Mouse (Mus musculus) c-Kit-positive CD71-positive TER-119-negative erythroid progenitor cells, embryonic 14.5 days (primary cell): ENCODE measurements around the gene Cdk15.
A peak's percentile ranks its signal among the peaks of the same experiment; 100 is the strongest.

Source experiments
- DNase-seq: peaks from one replicate; pipeline ENCODE4 v3.0.0-alpha.2; 2013; ENCODE audit warnings: low read depth

Gene Cdk15

GRCm38 (mm10) chr1:59326854-59327395, 70.2 kb downstream of the Cdk15 start:
- no peak for DNase-seq

DNA sequence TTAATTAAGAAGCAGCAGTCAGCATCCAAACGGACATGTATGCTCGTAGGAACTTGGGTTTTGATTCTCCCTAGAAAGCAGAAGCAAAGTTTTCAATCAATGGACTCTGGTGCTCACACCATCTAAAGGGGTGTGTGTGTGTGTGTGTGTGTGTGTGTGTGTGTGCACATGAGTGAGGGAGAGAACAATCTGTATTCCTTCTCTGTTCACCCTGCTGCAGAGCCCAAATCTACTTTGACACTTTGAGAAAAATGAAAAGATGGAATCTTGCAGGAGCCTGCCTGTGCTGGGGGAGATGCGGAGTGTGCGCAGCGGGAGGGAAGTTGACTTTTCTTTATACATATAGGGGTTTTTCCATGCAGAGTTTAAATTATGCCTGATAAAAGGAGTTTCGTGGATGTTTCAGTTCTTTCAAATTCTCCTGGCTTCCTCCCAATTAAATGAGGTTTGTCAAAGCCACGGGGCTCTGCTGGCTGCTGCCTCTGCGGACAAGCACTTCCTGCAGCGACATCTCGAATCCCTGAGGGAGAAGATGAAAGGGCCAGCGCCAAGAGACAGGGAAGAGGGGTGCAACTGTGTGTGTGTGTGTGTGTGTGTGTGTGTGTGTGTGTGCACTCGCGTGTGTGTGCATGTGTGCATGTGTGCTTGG, 76.2 kb downstream of the Cdk15 start:
- DNase-seq = no peak

- no peak for DNase-seq
Observed at GRCm38 (mm10) chr1:59333386-59333759, 76.7 kb downstream of the Cdk15 start.

GRCm38 (mm10) chr1:59333860-59334561, 77.3 kb downstream of the Cdk15 start:
- DNase-seq = no peak

DNA sequence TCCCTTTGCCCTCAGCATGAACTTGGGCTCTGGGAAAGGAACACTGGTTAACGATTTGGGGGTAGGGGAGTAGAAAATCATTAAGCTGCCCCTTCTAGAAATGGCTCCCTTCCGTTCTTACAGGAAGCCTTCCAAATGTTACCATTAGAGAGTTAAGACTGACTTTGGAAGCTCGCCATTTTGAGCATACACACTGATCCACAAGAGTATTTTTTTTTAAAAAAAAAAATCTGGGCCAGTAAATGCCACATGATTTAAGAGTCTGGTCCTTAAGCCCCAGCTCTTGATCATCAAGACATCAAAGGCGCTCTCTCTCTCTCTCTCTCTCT, 77.8 kb downstream of the Cdk15 start:
- DNase-seq = no peak

GRCm38 (mm10) chr1:59336256-59336655, 79.5 kb downstream of the Cdk15 start:
- no peak for DNase-seq

DNA sequence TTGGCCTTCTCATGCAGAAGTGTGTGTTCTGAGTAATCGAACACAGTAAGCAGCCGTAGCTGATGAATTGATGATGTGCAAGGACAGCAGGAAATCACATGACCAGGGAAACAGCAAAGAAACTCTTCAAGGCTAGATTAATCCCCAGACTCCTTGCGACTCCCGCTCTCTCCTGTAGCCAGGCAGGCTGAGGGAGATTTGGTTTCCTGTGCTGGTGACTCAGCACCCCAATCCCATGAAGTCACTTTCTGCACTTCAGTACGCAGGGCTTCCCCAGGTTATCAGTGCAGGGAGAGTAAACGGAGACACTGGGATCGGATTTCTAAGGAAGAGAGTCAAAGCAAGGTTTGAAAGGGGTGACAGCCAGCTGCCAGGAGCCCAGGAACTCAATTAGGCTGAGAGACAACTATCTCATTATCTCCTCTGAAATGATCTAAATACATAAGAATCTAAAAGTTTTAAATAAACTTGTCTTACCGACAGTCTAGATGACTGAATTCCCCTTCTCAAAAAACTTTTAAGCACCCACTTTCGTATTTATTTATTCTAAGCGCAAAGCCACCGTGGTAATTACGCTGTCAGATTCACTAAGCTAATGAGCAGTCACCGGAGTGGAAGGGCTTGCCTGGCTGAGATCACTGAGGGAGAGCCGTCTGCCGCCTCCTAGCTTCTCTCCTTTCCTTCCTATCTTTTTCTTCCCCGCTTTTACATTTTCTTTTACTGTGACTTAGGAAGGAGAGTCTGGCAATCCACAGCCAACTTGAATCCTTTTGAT, 84.3 kb downstream of the Cdk15 start:
- DNase-seq = no peak

GRCm38 (mm10) chr1:59341697-59342096, 85.0 kb downstream of the Cdk15 start:
- DNase-seq = no peak

DNA sequence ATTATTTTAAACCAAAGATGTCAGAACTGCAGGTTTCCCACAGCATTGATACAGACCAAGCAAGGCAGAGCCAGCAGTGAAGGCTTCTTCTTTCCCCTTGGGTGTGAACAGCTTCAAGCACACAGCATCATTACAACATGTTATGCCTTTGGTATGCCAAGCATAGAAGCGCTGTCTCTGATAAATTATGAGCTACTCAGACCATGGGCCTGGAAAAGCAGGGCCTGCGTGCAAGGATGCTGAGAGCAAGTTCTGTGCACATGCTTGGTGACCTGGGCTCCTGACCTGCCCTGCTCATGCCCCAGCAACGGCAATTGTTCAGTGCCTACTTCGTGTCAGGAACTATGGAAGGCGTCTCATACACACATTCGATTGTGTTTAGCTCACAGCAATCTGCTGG, 85.4 kb downstream of the Cdk15 start:
- DNase-seq = no peak

- DNase-seq = no peak
Observed at GRCm38 (mm10) chr1:59352706-59353105, 96.0 kb downstream of the Cdk15 start.

GRCm38 (mm10) chr1:59355440-59355839, 98.7 kb downstream of the Cdk15 start:
- DNase-seq = peak; percentile 63

DNA sequence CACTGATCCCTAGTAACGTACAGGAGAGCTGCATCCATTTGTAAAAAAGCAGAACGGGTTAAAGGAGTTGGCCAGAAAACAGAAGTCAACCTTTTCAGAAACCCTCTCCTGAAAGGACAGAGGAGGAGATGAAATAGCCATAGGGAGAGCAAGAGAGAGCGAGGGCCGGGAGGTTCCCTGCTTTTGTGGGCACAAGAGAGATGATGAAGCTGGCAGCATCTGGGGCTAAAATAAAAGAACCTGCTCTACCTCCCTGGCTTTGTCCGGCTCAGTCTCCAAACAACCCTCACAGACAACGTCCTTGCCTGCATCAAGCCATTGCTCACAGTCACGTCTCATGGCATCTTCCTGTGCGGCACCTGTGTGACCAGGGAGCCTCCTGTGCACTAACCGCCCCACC, 102.4 kb downstream of the Cdk15 start:
- no peak for DNase-seq

DNA sequence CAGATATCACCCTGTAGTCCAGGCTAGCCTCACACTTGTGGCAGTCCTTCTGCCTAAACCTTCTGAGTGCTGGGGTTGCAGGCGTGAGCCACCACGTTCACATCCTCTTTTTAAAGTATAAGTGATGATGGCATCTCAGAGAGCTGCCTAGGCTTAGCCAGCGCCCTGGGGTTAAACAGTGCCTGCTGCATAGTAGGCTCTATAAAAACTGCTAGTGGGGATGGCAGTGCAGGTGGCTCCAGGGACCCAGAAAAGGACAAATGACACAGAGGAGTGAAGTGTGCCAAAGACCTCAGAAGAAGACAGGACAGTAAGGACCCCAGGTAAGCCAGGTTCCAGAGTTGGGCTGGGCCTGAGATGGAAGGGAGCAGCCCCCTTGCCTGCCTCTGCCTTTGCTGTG, 104.1 kb downstream of the Cdk15 start:
- no peak for DNase-seq

DNA sequence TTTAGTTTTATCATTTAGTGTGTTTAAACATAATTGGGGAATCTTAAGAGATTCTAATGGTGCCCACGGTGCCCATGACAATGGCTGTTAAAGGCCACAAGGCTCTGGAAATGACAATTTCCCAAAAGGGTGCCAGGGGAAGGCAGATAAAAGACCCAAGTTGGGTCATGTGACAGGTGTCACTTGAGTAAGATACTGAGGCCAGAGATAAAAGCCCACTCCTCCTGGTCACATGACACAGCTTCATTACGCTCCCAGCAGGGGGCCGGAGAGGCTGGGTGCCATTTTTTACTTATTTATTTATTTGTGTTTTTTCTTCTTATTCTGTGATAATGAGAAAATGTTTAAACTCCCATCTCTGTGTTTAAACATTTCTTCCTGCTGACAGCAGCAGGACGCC, 104.8 kb downstream of the Cdk15 start:
- no peak for DNase-seq

DNA sequence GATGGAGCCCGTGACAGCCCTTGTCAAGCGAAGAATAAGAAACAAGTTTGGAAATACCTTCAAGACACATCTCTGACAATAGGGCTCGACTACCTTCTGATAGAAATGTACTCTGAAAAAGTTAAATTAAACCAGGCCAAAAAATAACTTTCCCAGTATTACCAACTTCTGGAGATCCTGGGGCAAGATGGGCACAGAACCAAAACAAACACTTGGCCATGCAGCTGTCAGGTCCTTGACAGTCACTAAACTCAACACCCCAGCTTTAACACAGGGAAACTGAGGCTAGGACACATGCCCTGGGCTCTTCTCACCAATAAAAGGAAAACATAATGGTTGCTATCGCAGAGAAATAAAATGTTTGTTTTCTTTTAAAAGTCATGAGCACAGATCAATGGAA, 105.3 kb downstream of the Cdk15 start:
- DNase-seq = no peak

DNA sequence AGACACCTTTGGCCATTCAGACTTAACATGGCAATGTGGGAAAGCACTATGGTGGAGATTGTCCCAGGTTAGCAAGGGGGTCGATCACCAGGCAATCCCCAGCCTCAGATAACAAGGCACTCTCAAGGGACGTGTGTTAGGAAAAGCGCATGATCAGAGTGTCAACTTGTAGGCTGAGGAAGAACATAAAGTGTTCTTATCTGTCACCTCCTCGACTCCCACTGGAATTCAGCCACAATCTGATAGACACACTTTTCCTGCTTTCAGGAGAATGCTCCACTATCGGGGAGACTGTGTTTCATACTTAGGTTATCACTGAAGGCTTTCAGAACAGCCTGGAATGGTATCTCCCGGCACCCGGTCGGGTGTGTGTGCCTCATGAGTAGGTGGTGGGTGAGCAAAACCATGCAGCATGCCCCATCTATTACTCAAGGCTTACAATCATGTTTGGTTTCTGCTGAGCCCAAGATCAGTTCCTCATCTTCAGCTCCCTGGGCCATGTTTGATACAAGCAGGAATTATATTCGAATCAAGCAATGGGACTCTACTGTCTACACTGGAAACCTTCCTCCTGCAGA, 107.8 kb downstream of the Cdk15 start:
- DNase-seq = no peak

DNA sequence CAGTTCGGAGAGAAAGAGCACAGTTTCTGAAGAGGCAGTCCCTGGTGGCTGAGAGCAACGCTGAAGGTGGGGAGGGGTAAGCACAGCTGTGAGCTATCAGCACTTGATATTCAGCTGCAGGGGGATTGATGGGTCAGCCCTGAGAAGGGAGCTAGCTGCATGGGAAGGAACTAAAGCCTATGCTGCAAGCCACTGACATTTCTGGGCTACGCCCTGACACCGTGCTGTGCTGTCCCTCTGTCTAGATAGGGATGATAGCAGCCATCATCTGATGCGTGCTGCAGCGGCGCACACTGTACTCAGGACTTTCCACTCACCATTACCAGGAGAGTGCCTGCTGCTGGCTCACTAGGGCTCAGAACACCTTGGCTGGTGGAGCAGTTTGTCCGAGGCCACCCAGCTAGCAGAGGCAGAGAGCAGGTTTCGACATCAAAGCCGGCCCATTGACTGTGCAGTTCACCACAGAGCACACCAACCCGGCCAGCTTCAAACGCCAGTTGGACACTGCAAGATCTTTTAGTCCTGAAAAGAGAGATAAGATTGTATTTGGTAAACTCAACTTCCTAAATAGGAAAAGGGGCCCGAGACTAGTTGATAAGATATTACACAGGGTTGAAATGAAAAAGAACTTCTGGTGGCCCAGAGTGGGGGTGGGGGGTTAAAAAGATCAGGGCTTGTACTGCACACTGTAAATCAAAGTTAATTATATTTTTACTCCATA, 111.4 kb downstream of the Cdk15 start:
- DNase-seq = peak; percentile 35

- DNase-seq = no peak
Observed at GRCm38 (mm10) chr1:59368649-59369319, 112.1 kb downstream of the Cdk15 start.

GRCm38 (mm10) chr1:59369320-59369685, 112.6 kb downstream of the Cdk15 start:
- no peak for DNase-seq

DNA sequence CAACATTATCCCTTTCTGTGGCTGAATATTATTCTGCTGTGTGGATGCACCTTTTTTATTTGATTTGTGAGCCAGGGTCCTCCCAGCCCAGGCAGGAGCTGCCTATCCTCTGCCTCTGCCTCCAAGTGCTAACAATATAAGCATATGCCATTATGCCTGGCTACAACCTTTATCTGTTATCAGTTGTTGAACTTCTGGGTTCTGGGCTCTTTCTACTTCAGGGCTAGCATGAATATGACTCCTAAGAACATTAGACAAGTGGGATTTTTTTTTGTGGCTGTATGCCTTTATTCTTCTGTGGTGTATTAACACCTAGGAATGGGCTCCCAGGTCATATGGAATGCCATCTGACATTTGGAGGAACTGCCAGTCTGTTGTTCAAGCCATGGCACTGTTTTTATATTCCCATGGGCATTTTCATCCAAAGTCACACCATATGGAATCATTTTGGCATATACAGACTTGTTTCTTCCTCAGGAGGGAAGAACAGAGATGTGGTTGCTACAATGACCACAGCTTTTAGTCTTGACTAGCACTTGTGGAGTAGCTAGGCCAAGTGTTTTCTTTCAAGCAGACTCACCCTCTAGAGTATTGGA, 113.7 kb downstream of the Cdk15 start:
- no peak for DNase-seq

- no peak for DNase-seq
Observed at GRCm38 (mm10) chr1:59376021-59376548, 119.4 kb downstream of the Cdk15 start.
